Mouse (Mus musculus) stomach, postnatal 0 days (tissue): ENCODE measurements at regions not wholly inside any gene's neighbourhood (a gene's known extent, or its start where the extent isn't known, plus 50 kb on each side); places are given as distances from the start of the nearest gene placed in this dataset.

ENCODE experiments used
- CTCF ChIP-seq: IDR thresholded peaks from 2 replicates; pipeline ENCODE4 v1.5.1; 2016; ENCODE audit warnings: antibody characterized with exemption, low read depth, mild to moderate bottlenecking, moderate library complexity
- EP300 ChIP-seq: optimal IDR thresholded peaks from 2 replicates; pipeline ENCODE3; 2016; ENCODE audit warnings: antibody characterized with exemption

GRCm38 (mm10) chr7:83014725-83015690 lies 147.9 kb downstream of the Mex3b start:
- no peak for TF ChIP-seq CTCF
- TF ChIP-seq EP300, result no peak
